Mouse (Mus musculus): Measurements from ENCODE around the gene Sf3b1.
"Not testable (repeated sequence)": the region's sequence is repeated elsewhere in the genome, so short reads cannot be mapped to it uniquely, and the experiment has no call there.

The Sf3b1 gene

DNA sequence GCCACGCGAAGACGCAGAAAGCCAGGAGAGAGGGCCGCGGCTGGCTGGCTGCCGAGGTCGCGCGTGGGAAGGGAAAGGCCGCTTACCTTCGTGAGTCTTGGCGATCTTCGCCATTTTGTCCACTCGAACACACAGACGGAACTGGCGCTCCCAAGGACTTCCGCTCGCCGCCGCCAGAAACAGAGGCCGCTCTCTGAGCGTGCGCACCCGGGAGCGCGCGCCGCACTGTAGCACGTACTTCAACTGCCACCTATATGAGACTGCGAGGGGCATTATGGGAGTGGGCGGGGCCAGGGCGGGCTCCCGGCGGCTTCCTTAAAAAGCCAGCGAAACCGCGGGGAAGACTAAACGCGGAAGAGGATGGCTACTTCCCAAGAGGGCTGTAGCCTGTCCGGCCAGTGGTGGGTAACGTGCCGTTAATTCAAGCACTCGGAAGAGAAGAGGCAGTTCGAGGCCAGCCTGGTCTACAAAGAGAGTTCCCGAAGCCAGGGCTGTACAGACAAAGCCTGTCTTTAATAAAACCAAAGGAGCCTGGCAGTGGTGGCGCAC, at the start of gene Sf3b1:
Gene Sf3b1, minus strand, starts transcription at position 229 of the 549 bp plus-strand sequence.
- DNase-seq (ENCODE audit: low read depth, low spot score): peak; percentile 95

DNA sequence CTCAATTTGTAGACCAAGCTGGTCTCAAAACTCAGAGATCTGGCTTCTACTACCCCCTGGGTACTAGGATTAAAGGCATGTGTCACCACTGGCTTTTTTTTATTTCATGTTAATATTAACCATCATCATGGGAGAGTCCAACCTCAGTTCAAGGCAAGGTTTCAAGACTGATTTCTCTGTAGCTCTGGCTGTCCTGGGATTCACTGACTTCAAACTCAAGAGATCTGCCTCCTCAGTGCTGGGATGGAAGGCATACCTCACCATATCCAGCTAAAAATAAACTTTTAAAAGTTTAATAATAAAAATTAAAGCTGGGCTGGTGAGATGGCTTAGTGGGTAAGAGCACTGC, 49.1 kb upstream of the Sf3b1 start:
- DNase-seq (ENCODE audit: low read depth, low spot score): no peak

DNA sequence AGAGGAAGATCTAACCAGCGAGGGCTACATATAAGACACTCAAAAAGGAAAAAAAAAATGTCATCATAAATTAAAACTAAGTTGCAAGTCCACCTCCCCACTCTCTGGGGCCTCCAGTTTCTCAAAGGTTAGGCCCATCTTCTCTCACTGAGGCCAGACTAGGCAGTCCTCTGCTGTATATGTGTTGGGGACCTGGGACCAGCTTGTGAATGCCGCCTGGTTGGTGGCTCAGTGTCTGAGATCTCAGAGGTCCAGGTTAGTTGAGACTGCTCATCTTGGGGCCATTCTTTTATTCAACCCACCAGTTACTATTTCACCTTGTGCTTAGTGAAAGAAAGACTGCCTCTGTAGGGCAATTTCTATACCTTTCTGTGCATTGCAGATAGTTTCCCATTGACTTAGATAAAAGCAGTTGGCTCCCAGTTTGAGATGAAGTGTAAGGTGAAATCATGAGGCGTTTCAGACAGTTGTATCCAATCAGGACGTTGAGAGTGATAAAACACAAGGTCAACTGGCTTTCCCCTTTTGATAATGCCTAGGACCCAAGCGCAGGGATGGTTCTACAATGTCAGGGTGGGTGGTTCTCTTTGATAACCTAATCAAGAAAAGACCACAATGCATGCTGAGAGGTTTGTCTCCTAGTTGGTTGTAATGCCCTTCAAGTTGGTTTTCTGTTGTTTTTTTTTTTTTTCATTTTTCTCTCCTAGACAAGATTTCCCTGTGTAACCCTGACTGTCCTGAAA, 48.5 kb upstream of the Sf3b1 start:
- no peak for DNase-seq (ENCODE audit: low read depth, low spot score)

DNA sequence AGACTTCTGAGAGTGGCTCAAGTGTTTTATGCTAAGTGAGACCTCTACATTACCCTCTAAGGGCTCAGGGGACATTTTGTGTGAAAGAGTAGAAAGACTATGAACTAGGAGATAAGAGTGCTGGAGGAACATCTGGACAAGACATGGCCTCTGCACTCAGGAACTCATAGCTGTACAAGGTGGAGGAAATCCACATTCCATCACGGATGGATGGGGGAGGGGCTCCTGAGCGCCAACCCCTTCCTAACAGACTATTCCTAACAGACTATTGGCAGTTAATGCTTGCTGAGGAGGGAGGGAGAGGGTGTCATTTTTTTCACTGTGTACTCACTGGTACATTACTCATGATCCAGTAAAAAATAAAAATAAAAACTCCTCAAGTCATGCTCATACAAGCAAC, 47.5 kb upstream of the Sf3b1 start:
- DNase-seq (ENCODE audit: low read depth, low spot score): no peak

DNA sequence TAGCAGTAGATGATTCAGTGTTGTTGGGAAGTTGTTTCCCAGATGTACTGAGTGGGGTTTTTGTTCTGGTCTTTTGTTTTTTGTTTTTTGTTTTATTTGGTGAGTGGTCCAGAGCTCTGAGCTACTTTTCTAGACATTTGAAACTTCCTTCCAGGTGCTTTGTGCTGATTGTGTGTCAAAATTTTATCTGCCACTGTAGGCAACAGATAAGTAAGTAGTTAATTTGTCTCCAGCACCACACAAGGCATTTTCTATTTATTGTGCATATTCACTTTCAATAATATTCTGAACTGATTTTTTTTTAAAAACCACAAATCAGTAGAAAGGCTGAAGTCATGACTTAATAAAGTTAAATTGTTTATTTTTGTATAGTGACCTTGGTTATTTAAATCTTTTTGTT, 45.0 kb upstream of the Sf3b1 start:
- DNase-seq (ENCODE audit: low read depth, low spot score): not testable (repeated sequence)

DNA sequence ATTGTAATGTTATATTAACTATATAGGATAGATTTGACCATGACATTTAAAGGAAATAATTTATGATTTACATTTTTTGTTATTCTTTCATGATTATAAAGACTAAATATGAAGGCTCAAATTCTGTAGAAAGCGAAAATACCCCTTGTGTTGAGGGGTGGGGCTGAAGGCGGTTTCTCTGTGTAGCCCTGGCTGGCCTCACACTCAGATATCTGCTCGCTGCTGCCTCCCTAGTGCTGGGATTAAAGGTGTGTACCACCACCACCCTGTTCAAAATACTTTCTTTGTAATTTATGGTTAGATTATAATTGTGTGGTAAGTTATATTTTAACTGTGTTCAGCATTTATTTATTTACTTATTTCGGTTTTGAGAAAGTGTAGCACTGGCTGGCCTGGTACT, 34.5 kb upstream of the Sf3b1 start:
- DNase-seq (ENCODE audit: low read depth, low spot score): no peak

DNA sequence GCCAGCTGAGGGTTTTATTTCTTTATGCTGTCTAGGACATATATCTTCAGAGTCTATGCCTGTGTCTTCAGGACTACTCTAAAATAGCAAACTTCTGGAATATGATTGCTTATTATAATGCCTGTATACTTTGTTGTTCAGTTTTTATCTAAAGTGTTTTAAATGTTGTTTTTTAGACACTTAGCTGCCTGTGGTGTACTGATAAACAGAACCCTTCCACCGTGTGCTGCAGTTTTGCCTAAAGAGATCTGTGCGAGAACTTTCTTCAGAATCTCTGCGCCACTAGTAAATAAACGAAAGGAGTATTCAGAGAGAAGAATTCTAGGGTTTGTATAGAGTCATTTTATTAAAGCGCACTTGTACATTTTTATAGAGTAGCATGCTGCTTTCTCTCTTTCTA, 33.8 kb upstream of the Sf3b1 start:
- DNase-seq (ENCODE audit: low read depth, low spot score): no peak

DNA sequence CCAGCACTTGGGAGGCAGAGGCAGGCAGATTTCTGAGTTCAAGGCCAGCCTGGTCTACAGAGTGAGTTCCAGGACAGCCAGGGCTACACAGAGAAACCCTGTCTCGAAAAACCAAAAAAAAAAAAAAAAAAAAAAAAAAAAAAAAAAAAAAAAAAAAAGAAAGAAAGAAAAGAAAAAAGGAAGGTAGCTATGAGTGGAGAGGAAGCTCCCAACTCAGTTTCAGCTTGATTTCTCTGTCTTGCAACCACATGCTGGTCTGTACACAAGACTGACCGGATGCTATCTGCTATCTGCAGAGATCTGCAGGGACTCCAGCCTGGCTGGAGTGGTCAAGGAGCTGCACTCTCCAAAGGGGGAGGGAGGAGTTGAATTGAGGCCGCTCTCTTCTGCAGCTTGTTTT, 31.1 kb upstream of the Sf3b1 start:
- DNase-seq (ENCODE audit: low read depth, low spot score): not testable (repeated sequence)

DNA sequence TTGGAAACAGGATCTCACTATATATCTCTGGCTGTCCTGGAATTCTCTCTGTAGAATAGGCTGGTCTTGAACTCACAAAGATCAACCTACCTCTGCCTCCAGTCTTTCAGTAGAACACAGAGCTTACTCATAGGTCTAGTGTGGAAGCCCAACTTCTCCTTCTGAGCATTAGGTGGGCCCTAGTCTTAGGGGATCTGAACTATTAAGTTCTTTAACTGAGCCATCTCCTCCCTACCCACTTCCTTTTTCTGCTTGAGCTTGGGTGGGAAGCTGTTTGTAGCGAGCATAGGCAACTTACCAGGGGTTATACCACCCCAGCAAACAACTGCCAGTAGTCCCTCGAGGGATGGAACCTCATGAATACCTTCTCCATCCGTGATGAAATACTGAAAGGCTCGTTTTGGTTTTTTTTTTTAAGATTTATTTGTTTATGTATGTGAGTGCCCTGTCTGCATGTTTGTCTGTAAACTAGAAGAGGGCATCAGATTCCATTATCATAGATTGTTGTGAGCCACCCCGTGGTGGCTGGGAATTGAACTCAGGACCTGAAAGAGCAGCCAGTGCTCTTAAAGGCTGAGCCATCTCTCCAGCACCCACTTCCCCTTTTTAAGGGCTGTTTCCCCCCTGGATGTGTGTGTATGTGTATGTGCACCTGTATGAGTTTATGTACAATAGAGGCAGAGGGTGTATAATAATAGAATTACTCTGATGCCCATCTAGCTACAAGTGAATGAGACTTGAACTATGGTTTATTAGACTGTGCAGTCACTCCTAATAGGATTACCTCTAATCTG, 28.2 kb upstream of the Sf3b1 start:
- no peak for DNase-seq (ENCODE audit: low read depth, low spot score)

DNA sequence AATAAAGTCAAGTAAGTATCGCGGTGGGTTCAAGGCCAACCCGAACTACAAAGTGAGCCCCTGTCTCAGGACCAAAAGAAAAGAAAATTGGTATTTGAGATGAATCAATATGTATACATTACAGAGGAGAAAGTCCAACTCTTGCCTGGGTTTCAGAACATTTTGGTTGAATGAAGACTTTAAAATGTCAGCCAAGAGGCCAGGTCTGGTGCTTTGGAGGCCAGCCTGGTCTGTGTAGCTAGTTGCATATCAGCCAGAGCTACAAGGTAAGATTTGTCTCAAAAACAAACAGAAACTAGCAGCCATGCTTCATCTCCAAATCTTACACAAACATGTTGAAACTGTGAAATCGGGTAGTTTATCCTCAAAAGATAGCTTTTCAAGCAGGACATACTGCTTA, 26.3 kb upstream of the Sf3b1 start:
- DNase-seq (ENCODE audit: low read depth, low spot score): no peak

DNA sequence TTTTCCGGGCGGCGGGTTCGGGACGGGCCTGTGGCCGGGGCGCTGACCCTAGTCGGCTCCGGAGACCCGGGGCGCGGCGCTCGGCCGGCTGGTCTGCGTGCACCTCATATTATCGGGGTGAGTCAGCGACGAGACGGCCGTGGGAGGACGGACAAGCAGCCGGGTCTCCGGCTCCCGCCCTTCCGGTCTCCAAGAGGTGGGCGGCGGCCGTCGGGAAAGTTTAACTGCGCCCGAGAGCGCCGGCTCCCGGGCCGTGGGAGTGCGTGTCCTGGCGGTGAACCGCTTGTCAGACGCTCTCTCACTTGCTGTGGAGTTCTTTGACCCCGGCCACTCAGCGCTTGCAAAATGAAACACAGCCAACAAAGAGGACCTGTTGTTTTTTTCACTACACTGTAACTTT, 25.7 kb upstream of the Sf3b1 start:
- no peak for DNase-seq (ENCODE audit: low read depth, low spot score)

DNA sequence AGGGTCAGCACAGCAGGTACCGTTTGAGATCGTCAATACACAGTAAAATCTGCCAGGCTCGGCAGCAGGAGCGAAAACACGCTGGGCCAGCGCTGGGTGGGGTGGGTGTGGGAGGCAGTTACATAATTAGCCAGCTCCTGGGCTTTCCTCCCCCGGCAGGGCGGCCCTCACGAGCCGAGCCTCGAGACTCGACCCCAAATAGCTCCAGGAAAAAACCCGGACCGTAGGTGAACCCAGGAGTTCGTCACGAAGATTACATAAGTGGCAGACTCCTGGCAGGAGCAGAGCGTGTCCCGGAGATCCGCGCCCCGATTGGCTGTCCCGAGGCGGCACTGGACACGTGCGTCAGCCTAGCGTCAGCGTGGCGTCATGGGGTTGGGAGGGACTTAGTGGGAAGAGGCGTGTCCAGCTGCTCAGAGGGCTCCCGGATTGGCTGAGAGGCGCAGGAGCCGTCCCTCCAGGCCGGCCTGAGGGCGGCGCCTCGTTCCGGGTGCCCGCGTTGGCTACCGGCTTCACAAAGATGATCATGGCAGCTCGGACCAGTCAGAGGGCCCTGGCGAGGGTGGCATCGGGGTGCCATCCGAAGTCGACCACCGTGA, 25.2 kb upstream of the Sf3b1 start, which contains the start of gene Coq10b:
Gene Coq10b, plus strand, starts transcription at position 416 of the 599 bp plus-strand sequence.
- peak; percentile 96 for DNase-seq (ENCODE audit: low read depth, low spot score)

DNA sequence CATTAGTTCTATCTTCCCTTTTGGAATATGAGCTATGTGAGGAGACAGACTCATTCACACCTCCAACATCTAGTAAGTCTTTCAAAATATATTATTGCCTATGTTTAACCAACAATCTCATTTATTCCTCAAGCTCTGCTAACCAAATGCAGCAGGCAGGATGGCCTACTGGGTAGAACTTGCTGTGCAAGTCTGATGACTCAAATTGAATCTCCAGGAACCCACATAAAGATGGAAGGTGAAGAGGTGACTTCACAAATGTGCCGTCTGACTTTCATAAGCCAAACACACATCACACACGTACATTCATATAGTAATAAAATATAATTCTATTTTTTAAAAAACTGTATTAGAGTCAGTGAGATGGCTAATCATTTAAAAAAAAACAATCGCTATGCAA, 24.4 kb upstream of the Sf3b1 start:
- DNase-seq (ENCODE audit: low read depth, low spot score): no peak

DNA sequence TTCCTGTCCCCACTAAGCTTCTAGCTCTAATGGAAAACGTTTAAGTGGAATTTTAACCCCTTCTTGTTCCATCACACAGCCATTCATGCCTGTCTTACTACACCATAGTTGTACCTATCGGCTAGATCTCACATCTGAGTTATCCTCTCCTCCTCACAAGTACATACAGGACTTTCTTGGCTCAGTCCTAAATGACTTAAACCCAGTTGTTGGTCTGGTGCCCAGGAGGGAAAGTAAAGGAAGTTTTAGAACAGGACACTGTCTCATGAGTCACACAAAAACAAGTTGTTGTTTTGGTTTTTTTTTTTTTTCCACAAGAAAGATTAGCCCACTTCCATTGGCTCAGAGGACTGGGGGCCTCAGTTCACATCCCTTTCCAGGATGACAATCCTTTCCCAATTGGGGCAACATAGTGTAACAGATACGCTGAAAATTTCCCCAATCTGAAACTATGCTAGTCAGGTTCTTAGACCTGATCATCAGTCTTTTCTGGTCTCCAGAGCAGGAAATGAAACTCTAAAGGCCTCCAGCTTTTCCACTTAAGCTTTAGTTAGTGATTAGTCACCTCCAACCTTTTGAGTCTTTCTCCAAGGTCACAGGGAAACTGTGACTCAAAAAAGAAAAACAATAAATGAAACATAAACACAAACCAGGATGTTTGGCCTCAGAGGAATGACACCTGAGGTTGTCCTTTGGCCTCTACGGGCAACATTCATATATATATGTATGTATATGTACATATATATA, 21.7 kb upstream of the Sf3b1 start:
- DNase-seq (ENCODE audit: low read depth, low spot score): no peak

DNA sequence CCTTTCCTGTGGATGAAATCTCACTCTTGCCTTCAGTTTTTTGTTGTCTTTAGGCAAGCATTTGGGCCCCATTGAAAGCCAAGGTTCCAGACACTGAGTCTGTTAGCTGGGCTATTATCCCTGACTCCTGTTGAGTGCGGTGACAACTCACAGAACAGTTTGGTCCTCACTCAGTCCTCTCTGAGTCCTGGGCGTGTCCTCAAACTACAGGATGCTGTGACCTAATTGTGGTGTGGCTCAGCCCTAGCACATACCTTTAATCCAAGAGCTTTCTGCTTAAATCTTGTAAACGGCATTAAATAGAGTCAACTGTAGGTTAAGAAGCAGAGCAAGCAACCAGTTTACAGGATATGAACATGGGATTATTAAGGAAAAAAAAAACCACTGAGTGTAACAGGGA, 15.9 kb upstream of the Sf3b1 start:
- DNase-seq (ENCODE audit: low read depth, low spot score): no peak

DNA sequence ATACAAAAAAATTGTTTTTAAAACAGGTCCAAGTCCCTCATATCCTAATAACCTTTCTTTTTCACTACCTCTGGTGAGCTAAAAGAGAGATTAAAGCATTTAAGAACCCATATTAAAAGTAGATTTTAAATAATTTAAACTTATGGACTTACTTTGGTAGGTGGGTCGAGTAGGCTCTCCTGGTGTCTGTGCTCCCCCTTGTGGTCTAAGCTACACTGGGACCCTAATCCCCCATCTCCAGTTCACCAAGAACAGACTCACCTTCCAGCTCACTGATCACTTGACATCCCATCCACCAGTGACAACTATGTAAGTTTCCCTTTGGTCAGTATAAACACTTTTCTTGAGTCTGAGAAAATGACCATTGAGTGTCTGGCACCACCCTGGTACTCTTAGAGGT, 15.0 kb upstream of the Sf3b1 start:
- no peak for DNase-seq (ENCODE audit: low read depth, low spot score)

DNA sequence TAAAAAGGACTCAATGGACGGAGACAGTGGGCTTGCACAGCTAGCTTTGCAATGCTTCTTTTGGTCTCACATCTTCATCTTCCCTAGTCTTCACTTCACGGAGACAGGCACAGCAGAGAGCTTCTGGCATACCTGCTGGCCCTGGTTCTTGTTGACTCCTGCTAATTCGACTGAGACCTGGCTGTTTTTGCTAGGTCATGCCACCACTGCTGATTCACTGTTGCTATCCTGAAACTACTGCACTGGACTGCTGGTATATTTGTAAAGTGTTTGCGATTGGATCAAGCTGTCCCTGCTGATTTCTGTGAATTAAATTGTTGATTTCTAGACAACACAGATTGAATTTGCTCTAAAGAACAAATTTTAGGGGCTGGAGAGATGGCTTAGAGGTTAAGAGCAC, 14.4 kb upstream of the Sf3b1 start:
- no peak for DNase-seq (ENCODE audit: low read depth, low spot score)

DNA sequence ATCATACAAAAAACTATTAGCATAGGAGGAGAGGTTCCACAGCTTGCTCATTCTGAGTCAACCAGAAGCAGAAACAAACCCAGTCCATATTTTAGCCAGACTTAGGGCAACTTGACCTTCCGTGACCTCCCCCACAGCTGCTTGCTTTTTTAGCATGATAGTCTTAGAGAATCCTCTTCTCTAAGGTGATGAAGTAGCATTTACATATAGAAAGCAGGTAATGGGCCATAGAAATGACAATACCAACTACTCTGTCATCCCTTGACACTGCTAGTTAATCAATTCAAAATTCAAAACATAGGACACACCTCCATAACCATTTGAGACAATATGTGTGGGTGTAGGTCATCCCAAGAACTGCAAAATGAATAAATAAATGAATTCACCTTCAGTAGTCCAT, 12.7 kb upstream of the Sf3b1 start:
- no peak for DNase-seq (ENCODE audit: low read depth, low spot score)

DNA sequence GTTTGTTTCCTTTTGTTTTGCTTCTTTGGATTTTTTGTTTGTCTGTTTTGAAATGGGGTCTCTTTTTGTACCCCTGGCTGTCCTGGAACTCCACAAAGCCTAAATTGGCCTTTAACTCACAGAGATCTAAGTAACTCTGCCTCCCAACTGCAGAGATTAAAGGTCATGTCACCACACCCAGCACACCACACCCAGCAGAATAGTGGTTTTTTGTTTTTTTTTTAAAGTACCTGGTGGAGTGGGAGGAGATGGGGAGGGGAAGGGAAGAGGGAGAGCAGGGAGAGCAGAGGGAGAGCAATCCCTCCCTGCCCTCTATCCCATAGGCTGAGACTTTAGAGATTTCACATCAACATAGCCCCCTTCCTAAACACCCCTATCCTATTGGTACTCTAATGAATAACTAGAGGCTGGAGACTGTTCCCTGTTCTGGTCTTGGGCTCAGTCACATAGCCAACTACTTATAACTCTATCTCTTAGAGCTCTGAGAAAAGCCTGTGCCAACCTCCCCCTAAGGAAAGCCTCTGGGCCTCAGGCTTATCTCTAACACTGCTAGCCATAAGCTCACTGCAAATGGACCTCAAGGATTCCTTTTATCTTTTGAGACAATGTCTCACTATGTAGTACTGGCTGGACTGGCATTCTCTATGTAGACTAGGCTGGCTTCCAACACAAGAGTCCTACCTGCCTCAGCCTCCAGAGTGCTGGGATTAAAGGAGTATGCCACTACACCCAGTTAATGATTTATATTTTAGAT, 3.9 kb upstream of the Sf3b1 start:
- no peak for DNase-seq (ENCODE audit: low read depth, low spot score)

DNA sequence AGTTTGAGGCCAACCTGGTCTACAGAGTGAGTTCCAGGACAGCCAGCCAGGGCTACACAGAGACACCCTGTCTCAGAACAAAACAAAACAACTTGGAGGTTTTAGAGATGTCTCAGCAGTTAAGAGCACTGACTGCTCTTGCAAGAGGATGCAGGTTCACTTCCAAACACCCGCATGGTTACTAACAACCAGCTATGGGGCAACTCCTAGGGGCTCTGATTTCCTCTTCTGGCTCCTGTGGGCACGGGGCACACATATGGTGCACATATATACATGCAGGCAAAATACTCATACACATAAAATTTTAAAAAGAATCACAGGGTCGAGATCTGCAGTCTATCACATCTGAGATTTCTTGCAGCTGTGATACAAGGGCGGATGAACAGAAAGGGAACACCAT, 2.2 kb upstream of the Sf3b1 start:
- no peak for DNase-seq (ENCODE audit: low read depth, low spot score)

All from WW6 (cell line).